Mouse (Mus musculus) activated CD4-positive, CD25-positive, alpha-beta regulatory T cell, adult 4 months (primary cell): ENCODE data around the gene Ldlrad1. TPM values are rescaled to one million over a fixed set of nuclear protein-coding genes. Genes with fewer than 3 reads are reported as not detected.

ENCODE experiments used
- ATAC-seq: one replicate; pipeline ENCODE4 v1.8.0; 2017
- polyA plus RNA-seq, 2 experiments: library from polyadenylated mRNA; unstranded; fragments of 100-300 nt; shearing (Covaris generic); gene quantifications; one replicate each; pipeline ENCODE4 v1.2.1; 2017

Ldlrad1 gene
- under 1 TPM; 0.30 to 0.47 TPM for polyA plus RNA-seq

DNA sequence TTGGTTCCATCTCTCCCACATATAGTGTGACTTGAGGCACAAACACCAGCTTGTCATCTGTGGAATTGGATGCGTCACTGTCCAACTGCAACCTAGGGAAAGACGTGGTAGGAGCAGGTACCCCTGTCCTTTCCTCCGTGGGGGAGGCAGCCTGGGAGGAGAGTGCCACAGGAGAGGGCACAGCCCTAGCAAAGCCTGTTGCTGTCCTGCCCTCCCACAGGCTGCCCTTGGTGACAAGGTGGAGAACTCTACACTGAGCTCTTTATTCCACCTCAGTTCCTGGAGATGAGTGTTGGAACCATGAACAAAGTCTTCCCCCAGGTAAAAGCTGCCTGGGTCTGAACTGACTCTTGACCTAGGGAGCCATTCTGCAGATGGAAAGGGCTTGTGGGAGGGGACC, at the start of gene Ldlrad1:
Gene Ldlrad1 (plus strand): TSS at position 301 of the 400 bp plus-strand sequence.
- no peak for ATAC-seq

GRCm38 (mm10) chr4:107160181-107160580, 48.8 kb upstream of the Ldlrad1 start:
- ATAC-seq: no peak

- ATAC-seq: no peak
Observed at GRCm38 (mm10) chr4:107163341-107163740, 45.6 kb upstream of the Ldlrad1 start.

DNA sequence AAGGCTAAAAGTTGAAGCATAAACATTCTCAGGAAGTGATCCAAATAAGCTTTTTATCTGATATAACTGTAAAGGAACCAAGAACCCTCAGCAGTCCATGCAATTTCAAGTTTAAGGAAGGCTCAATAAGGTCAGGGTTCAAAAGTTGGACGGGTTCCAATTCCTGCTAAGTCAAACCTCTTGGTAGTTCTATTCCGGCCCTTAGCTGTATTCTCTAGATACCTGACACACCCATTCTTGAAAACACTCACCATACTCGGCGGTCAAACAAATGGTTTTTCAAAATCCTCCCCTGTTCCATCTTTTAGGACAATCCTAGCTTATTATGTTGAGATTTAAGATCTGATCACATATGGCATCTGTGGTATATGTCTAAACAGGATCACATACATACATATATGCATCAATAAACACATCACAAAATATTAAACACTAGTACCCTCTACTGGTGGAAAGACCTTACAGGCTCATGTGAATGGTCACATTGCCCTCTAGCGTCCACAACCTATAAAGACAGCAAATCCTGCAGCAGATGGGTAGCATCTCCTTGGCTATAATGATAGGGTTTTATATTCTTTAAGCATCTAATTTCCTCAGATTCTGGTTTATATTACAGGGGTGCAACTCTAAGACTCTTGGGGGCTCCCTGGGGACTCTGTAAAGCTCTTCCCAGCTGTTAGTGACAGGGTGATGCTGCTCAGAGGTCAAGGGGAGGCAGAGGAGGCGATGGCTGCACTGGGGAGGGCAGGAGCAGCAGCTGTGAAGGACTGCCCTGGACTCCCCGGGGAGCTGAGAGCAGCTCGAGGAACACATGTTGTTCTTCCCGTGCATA, 45.0 kb upstream of the Ldlrad1 start:
- peak; percentile 95 for ATAC-seq

- no peak for ATAC-seq
Observed at GRCm38 (mm10) chr4:107166700-107167099, 42.3 kb upstream of the Ldlrad1 start.

DNA sequence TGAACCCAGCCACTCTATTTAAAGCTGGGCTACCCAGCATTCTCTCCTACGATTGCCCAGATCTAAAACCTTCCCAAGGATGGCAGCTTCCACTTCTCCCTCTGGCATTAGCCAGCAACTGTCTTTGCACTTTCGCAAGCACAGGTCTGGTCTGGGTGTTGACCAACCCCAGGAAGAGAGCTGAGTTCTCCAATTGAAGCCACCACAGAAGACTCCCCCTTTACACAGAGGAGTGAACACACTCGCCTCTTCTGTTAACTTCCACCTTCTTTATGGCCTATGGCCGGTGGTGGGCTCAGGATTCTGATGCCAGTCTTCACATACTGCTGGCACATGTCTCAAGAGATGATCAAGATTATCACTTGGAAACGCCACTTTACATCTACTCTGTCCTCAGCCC, 41.2 kb upstream of the Ldlrad1 start:
- ATAC-seq: no peak

DNA sequence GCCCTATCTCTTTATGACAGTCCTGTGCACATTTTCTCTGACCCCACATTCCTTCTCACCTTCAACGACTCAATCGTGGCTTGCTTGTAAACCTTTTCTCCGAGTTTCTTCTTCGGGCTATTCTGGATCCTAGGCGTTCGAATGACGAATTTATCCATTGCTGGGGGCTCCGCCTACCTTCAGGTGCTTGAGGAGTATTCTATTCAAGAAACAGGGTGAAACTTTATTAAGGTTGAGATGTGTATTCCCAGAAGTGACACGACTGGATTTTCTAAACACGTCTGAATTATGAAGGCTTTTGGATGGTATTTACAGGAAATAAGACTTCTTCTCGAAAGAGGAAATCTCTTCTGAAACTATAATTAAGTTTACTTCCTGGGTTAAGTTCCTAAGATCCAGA, 31.5 kb upstream of the Ldlrad1 start:
- ATAC-seq: no peak

GRCm38 (mm10) chr4:107178182-107178829, 30.7 kb upstream of the Ldlrad1 start, which contains the start of gene Tmem59:
Gene Tmem59, plus strand, starts transcription at chr4:107178399.
- peak; percentile 89 for ATAC-seq

GRCm38 (mm10) chr4:107178830-107179490, 30.0 kb upstream of the Ldlrad1 start, which contains the start of gene Tceanc2:
Gene Tceanc2, minus strand, starts transcription at chr4:107179116.
- peak; percentile 48 for ATAC-seq

DNA sequence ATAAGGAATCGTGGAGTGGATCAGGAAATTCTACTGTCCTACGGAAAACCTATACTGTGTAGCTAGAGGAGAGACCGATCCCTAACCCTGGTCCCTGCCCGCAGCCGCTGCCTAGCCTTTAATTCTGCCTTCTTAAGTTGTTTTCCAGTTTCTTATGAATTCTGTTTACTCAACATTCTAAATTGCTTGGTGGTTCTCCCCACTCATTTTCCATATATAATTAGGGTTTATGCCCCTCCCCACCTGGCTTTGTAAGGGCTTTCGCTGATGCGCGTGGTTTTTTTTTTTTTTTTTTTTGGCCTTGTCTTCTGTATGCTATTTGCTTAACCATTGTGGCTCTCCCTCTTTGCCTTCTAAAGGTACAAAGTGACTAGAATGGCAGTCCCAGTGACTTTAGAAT, 29.4 kb upstream of the Ldlrad1 start:
- ATAC-seq: no peak

DNA sequence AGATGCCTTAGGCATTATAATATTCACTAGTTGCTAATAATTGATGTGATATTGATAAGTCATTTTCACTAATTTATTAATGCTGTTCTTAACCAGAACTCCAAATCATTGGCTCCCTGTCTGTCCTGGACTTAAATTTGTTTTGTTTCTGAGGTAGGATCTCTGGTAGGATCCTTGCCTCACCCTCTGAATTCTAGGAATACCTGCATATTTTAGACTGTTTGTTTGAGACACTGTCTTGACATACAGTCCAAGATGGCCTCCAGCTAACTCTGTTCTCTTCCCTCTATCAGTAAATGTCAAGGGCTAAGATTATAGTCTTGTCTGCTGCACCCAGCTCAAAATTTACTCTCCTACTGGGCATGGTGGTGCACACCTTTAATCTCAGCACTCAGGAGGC, 28.2 kb upstream of the Ldlrad1 start:
- ATAC-seq: no peak

DNA sequence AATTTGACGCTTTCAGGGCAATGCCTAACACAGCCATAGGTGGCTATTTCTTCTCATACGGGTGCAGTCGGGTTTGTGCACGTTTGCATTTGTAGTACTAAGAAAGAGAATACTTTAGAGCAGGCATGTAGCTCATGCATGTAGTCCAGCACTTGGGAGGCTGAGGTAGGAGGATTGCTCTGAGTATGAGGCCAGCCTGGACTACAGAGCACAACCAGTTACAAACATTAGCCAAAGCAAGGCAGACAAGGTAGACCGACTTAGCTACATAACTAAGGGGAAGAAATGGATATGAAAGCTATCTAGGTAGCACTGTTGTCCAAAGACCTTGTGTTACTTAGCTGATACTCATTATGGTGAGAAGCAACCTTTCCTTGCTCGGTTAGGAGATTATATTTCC, 27.1 kb upstream of the Ldlrad1 start:
- ATAC-seq: no peak

DNA sequence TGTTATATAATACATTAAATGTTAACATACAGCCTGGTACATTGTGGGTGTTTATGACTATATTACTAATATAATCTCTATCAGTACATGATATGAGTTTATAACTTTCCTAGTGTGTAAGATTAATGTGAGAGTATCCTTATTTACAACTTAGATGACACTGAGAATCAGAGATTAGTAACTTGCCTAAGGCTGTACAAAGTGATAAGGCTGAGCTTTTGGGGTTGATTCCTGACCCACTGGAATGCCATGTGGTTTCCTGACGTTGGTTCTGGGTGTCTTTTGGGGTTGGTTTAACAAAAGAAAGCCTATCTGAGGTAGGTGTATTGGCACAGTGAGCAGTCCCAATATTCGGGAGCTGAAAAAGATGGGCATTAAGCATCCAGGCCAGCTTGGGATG, 26.2 kb upstream of the Ldlrad1 start:
- ATAC-seq: no peak

- no peak for ATAC-seq
Observed at GRCm38 (mm10) chr4:107183203-107183602, 25.8 kb upstream of the Ldlrad1 start.

- ATAC-seq: no peak
Observed at GRCm38 (mm10) chr4:107185703-107186102, 23.3 kb upstream of the Ldlrad1 start.

DNA sequence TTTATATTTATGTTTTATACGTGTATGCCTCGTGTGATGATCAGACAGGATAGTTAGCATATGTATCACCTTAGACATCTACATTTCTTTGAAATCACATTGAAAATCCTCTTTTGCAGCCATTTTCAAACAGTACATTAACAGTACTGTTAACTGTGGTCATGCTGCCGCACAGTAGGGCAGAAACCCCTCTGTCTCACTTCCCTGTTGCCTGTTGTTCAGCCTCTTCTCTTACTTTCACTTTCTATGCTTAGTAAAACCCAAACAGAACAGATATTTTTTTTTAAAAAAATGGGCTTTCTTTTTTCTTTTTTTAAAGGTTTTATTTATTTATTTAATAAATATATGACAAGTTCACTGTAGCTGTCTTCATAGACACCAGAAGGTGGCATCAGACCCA, 15.1 kb upstream of the Ldlrad1 start:
- ATAC-seq: peak; percentile 40

- ATAC-seq: no peak
Observed at GRCm38 (mm10) chr4:107196454-107196853, 12.5 kb upstream of the Ldlrad1 start.

- ATAC-seq: no peak
Observed at GRCm38 (mm10) chr4:107198072-107198471, 10.9 kb upstream of the Ldlrad1 start.

- ATAC-seq: peak; percentile 78
Observed at GRCm38 (mm10) chr4:107201779-107202178, 7.2 kb upstream of the Ldlrad1 start.

DNA sequence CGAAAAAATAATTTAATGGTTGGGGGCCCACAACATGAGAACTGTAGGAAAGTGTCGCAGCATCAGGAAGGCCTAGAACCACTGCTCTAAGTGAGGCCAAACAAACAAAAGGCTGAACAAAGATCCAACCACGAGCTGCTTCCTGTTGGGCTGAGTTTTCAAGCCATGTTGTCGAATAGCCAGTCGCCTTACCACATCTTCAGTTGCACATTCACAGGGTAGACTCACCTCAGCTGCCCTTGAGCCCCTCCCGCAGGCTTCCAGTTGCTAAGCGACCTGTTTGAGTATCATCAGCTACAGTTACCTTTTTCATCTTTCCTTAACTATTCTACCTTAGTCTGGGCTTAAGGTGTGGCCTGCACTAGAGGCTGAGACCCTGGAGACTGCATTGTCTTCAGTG, 6.0 kb upstream of the Ldlrad1 start:
- ATAC-seq: peak; percentile 13

DNA sequence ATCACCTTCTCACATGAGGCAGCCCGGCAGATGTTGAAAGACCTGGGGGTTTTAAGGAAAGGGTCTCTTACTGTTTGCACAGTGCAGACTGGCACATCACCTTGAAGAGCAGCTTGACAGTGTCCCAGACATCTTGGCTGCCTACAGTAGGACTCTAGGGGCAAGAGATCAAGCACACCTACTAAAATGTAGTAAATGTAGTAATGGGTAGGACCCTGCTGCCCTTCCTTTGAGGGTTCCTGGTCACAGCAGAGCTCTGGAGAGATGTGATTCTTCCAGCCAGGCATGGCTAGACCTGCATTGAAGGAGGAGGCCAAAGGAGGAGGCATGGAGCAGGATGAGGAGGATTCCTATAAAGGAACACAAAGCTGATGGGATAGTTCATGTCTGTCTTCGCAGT, 2.0 kb upstream of the Ldlrad1 start:
- ATAC-seq: no peak

DNA sequence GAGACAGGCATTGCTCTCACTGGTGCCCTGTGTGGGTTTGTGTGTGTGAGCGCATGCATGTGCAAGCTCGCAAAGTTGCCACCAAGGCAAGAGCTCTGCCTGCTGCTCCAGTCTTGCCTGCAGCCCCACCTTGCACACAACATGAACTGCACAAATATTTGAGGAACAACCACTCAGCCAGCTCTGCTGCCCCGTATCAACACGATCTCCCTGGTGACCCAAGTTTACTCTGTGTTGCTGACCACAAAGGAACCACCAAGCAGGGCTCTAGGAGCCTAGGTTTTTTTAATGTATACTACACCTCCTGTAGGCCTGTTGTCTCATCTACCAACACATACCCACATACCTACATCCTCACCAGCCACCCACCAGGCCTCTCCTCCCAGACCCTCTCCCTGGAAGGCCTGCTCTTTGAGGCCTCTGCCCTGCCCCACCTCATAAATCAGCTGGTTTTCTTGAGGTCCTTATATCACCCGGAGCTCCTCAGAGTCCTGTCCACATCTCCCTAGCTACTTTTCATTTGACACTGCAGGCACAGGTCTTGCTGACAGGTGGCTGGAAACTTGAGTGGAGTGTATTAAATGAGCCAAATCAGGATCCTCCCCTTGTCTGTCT, 1.6 kb downstream of the Ldlrad1 start:
- ATAC-seq: no peak

- no peak for ATAC-seq
Observed at GRCm38 (mm10) chr4:107211465-107211864, 2.5 kb downstream of the Ldlrad1 start.
